Mouse (Mus musculus) heart, embryonic 10.5 days (tissue): Measurements from ENCODE around the gene Mtmr4. TPM values are rescaled to one million over a fixed set of nuclear protein-coding genes. Genes with fewer than 3 reads are reported as not detected.

Source experiments
- DNase-seq: peaks from one replicate; pipeline ENCODE4 v3.0.0-alpha.2; 2017; ENCODE audit warnings: low spot score
- H3K27ac ChIP-seq: fragments of 300-500 bp; sonication (generic); 2 replicates; pipeline ENCODE4 v1.5.1; 2016; ENCODE audit warnings: mild to moderate bottlenecking
- H3K27me3 ChIP-seq: fragments of 300-500 bp; sonication (generic); 2 replicates; pipeline ENCODE4 v1.6.1; 2016; ENCODE audit warnings: mild to moderate bottlenecking; ENCODE audit not compliant: poor library complexity, insufficient read depth, severe bottlenecking
- H3K36me3 ChIP-seq: fragments of 300-500 bp; sonication (generic); 2 replicates; pipeline ENCODE4 v1.6.1; 2016; ENCODE audit warnings: mild to moderate bottlenecking, moderate library complexity
- H3K4me1 ChIP-seq: fragments of 300-500 bp; sonication (generic); 2 replicates; pipeline ENCODE4 v1.6.1; 2016; ENCODE audit warnings: mild to moderate bottlenecking
- H3K4me3 ChIP-seq: fragments of 300-500 bp; sonication (generic); 2 replicates; pipeline ENCODE4 v1.5.1; 2016; ENCODE audit warnings: mild to moderate bottlenecking, moderate library complexity
- H3K9me3 ChIP-seq: fragments of 300-500 bp; sonication (generic); 2 replicates; pipeline ENCODE4 v1.6.1; 2016; ENCODE audit warnings: mild to moderate bottlenecking, moderate library complexity
- WGBS: fragments of 180-500 bp; shearing (Covaris S2); methylation state at CpG from one replicate; pipeline ENCODE4 v1.1.7; 2016; 5-methylcytosine and 5-hydroxymethylcytosine counted together
- polyA plus RNA-seq: library from polyadenylated mRNA; unstranded; fragments of >200 nt; fragmentation: Nextera tagmentation; extraction: Ambion mirVana; gene quantifications from 2 replicates; pipeline ENCODE4 v1.2.1, GENCODE M21; 2016

The Mtmr4 gene
- polyA plus RNA-seq, 1 experiment from 2014 or later = 38.1 TPM

- H3K4me3 ChIP-seq = no peak overlapping the region
- H3K27ac ChIP-seq = peak overlapping the region; percentile 36; the same call in 1 of the 2 replicates
- 53% methylated on average over 21 of the region's 21 CpGs for WGBS
- peaks cover 80% of the 10 kb centered on the region for H3K4me1 ChIP-seq
- no peaks in the 10 kb centered on the region for H3K36me3 ChIP-seq
- no peak for DNase-seq
- no peaks in the 10 kb centered on the region for H3K27me3 ChIP-seq
- H3K9me3 ChIP-seq = no peaks in the 10 kb centered on the region
Measured at GRCm38 (mm10) chr11:87574520-87575180, 17.3 kb upstream of the Mtmr4 start.

- no peaks in the 10 kb centered on the region for H3K9me3 ChIP-seq
- peaks cover 72% of the 10 kb centered on the region for H3K4me1 ChIP-seq
- DNase-seq = no peak
- no peaks in the 10 kb centered on the region for H3K36me3 ChIP-seq
- peak overlapping the region; percentile 65; the same call in 1 of the 2 replicates for H3K27ac ChIP-seq
- peak overlapping the region; percentile 67 for H3K4me3 ChIP-seq
- WGBS = 25% methylated on average over 6 of the region's 6 CpGs
- H3K27me3 ChIP-seq = peaks cover 18% of the 10 kb centered on the region; the same call in 1 of the 2 replicates
Measured at GRCm38 (mm10) chr11:87577601-87578248, 14.2 kb upstream of the Mtmr4 start.

- peak; percentile 90 for DNase-seq
- H3K27ac ChIP-seq = peak overlapping the region; percentile 65
- H3K27me3 ChIP-seq = peaks cover 18% of the 10 kb centered on the region; the same call in 1 of the 2 replicates
- no peaks in the 10 kb centered on the region for H3K36me3 ChIP-seq
- H3K9me3 ChIP-seq = no peaks in the 10 kb centered on the region
- under 1% methylated on average over 40 of the region's 40 CpGs for WGBS
- H3K4me3 ChIP-seq = peak overlapping the region; percentile 67
- H3K4me1 ChIP-seq = peaks cover 76% of the 10 kb centered on the region
Measured at GRCm38 (mm10) chr11:87578249-87578962, 13.6 kb upstream of the Mtmr4 start.

- H3K27ac ChIP-seq = peak overlapping the region; percentile 77
- H3K36me3 ChIP-seq = no peaks in the 10 kb centered on the region
- no peak for DNase-seq
- H3K4me3 ChIP-seq = peak overlapping the region; percentile 67
- no peaks in the 10 kb centered on the region for H3K9me3 ChIP-seq
- peaks cover 71% of the 10 kb centered on the region for H3K4me1 ChIP-seq
- WGBS = 11% methylated on average over 10 of the region's 10 CpGs
- H3K27me3 ChIP-seq = peaks cover 18% of the 10 kb centered on the region; the same call in 1 of the 2 replicates
Measured at GRCm38 (mm10) chr11:87578963-87579601, 12.9 kb upstream of the Mtmr4 start.

- H3K36me3 ChIP-seq = no peaks in the 10 kb centered on the region
- no peak for DNase-seq
- H3K4me3 ChIP-seq = no peak overlapping the region
- peaks cover 69% of the 10 kb centered on the region for H3K4me1 ChIP-seq
- 37% methylated on average over 1 of the region's 1 CpGs for WGBS
- no peaks in the 10 kb centered on the region for H3K9me3 ChIP-seq
- H3K27ac ChIP-seq = peak overlapping the region; percentile 77; the same call in 1 of the 2 replicates
- peaks cover 18% of the 10 kb centered on the region; the same call in 1 of the 2 replicates for H3K27me3 ChIP-seq
Measured at GRCm38 (mm10) chr11:87579713-87580112, 12.2 kb upstream of the Mtmr4 start.

GRCm38 (mm10) chr11:87580543-87581085 lies 11.3 kb upstream of the Mtmr4 start:
- WGBS = 45% methylated on average over 10 of the region's 10 CpGs
- peaks cover 66% of the 10 kb centered on the region for H3K4me1 ChIP-seq

GRCm38 (mm10) chr11:87581161-87581865 lies 10.6 kb upstream of the Mtmr4 start:
- Histone ChIP-seq H3K27me3 (peaks cover 18% of the 10 kb centered on the region; the same call in 1 of the 2 replicates), H3K4me3 (no peak overlapping the region), H3K27ac (no peak overlapping the region; the same call in 1 of the 2 replicates), H3K36me3 (no peaks in the 10 kb centered on the region), H3K9me3 (no peaks in the 10 kb centered on the region), H3K4me1 (peaks cover 66% of the 10 kb centered on the region)
- no peak for DNase-seq
- 79% methylated on average over 12 of the region's 12 CpGs for WGBS

More at GRCm38 (mm10) chr11:87580543-87581085, 11.3 kb upstream of the Mtmr4 start:
- peak overlapping the region; percentile 23; the same call in 1 of the 2 replicates for H3K27ac ChIP-seq
- no peak overlapping the region for H3K4me3 ChIP-seq
- H3K9me3 ChIP-seq = no peaks in the 10 kb centered on the region
- DNase-seq = no peak
- H3K27me3 ChIP-seq = peaks cover 18% of the 10 kb centered on the region; the same call in 1 of the 2 replicates
- H3K36me3 ChIP-seq = no peaks in the 10 kb centered on the region

- Histone ChIP-seq H3K27ac (no peak overlapping the region), H3K36me3 (no peaks in the 10 kb centered on the region), H3K9me3 (no peaks in the 10 kb centered on the region), H3K4me3 (no peak overlapping the region), H3K4me1 (peaks cover 65% of the 10 kb centered on the region), H3K27me3 (peaks cover 18% of the 10 kb centered on the region; the same call in 1 of the 2 replicates)
- WGBS = 73% methylated on average over 8 of the region's 8 CpGs
- no peak for DNase-seq
Measured at GRCm38 (mm10) chr11:87581933-87582710, 9.8 kb upstream of the Mtmr4 start.

GRCm38 (mm10) chr11:87583291-87584034 lies 8.5 kb upstream of the Mtmr4 start:
- Histone ChIP-seq H3K4me3 (no peak overlapping the region), H3K27me3 (peaks cover 18% of the 10 kb centered on the region; the same call in 1 of the 2 replicates), H3K27ac (no peak overlapping the region), H3K4me1 (peaks cover 52% of the 10 kb centered on the region), H3K36me3 (no peaks in the 10 kb centered on the region), H3K9me3 (no peaks in the 10 kb centered on the region)
- DNase-seq = no peak
- WGBS = 74% methylated on average over 6 of the region's 6 CpGs

- WGBS = 78% methylated on average over 10 of the region's 10 CpGs
- no peak for DNase-seq
- peak overlapping the region; percentile 36; the same call in 1 of the 2 replicates for H3K27ac ChIP-seq
Measured at GRCm38 (mm10) chr11:87584711-87585505, 7.1 kb upstream of the Mtmr4 start.

More at GRCm38 (mm10) chr11:87584711-87585505, 7.1 kb upstream of the Mtmr4 start:
- no peaks in the 10 kb centered on the region for H3K9me3 ChIP-seq
- H3K4me3 ChIP-seq = no peak overlapping the region
- peaks cover 45% of the 10 kb centered on the region for H3K4me1 ChIP-seq
- H3K36me3 ChIP-seq = no peaks in the 10 kb centered on the region
- H3K27me3 ChIP-seq = peaks cover 18% of the 10 kb centered on the region; the same call in 1 of the 2 replicates
